Mouse (Mus musculus) erythroblast, embryonic 14.5 days (primary cell): ENCODE data around the gene Scnn1b. TPM values are rescaled to one million over a fixed set of nuclear protein-coding genes. Genes with fewer than 3 reads are reported as not detected.

Experiments used
- H3K27me3 ChIP-seq: 2 replicates; pipeline ENCODE4 v1.6.1; 2012; ENCODE audit warnings: inconsistent platforms; ENCODE audit not compliant: control insufficient read depth
- H3K36me3 ChIP-seq: 2 replicates; pipeline ENCODE4 v1.6.1; 2012; ENCODE audit warnings: mild to moderate bottlenecking, inconsistent platforms; ENCODE audit not compliant: control insufficient read depth
- H3K4me1 ChIP-seq: 2 replicates; pipeline ENCODE4 v1.6.1; 2012; ENCODE audit warnings: inconsistent platforms; ENCODE audit not compliant: control insufficient read depth
- H3K4me3 ChIP-seq: replicated peaks from 2 replicates; pipeline ENCODE3; 2012; ENCODE audit warnings: moderate library complexity, mild to moderate bottlenecking, inconsistent platforms
- H3K9me3 ChIP-seq: 2 replicates; pipeline ENCODE4 v1.6.1; 2012; ENCODE audit warnings: low read length, inconsistent platforms, mixed read lengths; ENCODE audit not compliant: control insufficient read depth
- GATA1 ChIP-seq: IDR thresholded peaks from 2 replicates; pipeline ENCODE4 v1.6.1; 2012; ENCODE audit warnings: low read length, inconsistent platforms, mixed read lengths
- TAL1 ChIP-seq: IDR thresholded peaks from 3 replicates; pipeline ENCODE4 v1.6.1; 2012; ENCODE audit warnings: low read length, inconsistent platforms, mixed read lengths
- polyA plus RNA-seq: library from polyadenylated mRNA; stranded (reverse); fragments of >175 nt; gene quantifications from 2 replicates; pipeline ENCODE4 v1.2.3, GENCODE M21; 2012

Scnn1b gene
- polyA plus RNA-seq, result not detected in 2 replicates

DNA sequence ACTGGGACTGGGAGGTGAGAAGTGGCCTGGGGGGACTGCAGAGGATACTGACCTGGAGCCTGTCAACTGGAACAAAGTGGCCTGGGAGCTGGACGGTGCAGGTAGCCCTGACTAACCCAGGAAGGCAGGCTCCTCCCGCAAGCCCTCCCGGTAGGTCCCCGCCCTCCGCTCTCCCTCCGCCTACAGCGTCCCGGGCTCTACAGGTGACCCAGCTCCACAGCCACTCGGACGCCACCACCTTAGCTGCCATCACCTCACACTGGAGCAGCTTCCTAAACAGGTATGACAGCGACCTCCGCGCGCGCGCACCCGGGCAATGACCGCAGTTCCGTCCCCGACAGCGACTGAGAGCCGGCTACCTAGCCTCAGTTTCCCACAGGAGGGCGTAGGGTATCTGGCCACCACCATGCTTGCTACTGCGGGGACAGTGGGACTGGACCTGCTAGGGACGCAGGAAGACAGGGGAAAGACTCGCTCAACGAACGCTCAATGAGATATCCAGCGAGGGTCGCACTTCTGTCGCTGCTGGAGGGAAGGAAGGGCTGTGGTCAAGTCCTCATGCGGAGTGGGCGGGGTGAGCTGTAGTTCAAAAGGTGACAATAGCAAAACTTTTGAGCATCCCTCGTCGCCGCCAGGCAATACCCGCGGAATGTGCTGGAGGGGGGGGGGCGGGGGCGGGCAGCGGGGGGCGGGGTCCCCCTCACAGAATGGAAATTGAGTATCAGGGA is at the start of gene Scnn1b:
Scnn1b (plus strand) TSS at position 181 of the 728 bp plus-strand sequence.
- no peak for TF ChIP-seq TAL1
- TF ChIP-seq GATA1, result no peak
- H3K4me3 ChIP-seq, result no peak within 1 kb of the TSS
- H3K27me3 ChIP-seq, result peaks cover 23% of the 10 kb centered on the region
- no peaks in the 10 kb centered on the region for H3K4me1 ChIP-seq
- H3K9me3 ChIP-seq, result no peaks in the 10 kb centered on the region; the same call in 1 of the 2 replicates
- H3K36me3 ChIP-seq, result no peaks in the 10 kb centered on the region

DNA sequence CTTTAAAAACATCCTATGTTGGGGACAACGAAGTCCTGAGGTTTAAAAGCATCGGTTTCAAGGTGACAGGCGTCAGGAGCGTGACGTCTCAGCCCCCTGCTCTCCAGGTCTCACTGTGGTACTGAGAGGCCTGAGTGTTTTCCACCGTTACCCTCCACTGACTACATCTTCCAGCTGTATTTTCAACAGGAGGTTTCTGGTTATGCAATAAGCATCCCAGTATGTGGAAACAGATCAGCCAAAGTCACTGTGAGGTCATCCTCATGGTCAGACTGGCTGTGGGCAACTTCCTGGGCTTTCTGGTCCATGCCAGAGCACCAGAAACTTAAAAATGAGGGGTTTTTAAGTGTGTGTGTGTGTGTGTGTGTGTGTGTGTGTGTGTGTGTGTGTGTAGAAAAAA is 43.2 kb upstream of the Scnn1b start:
- H3K4me3 ChIP-seq, result no peak overlapping the region
- TF ChIP-seq TAL1, result no peak
- no peak for TF ChIP-seq GATA1
- H3K9me3 ChIP-seq, result peaks cover 2% of the 10 kb centered on the region; the same call in 1 of the 2 replicates
- H3K4me1 ChIP-seq, result no peaks in the 10 kb centered on the region
- H3K27me3 ChIP-seq, result no peaks in the 10 kb centered on the region
- no peaks in the 10 kb centered on the region for H3K36me3 ChIP-seq

GRCm38 (mm10) chr7:121828481-121828880 is 36.4 kb upstream of the Scnn1b start:
- Histone ChIP-seq H3K4me1 (no peaks in the 10 kb centered on the region), H3K36me3 (no peaks in the 10 kb centered on the region), H3K9me3 (peaks cover 2% of the 10 kb centered on the region; the same call in 1 of the 2 replicates), H3K27me3 (no peaks in the 10 kb centered on the region), H3K4me3 (no peak overlapping the region)
- TF ChIP-seq GATA1, result no peak
- TF ChIP-seq TAL1, result no peak

DNA sequence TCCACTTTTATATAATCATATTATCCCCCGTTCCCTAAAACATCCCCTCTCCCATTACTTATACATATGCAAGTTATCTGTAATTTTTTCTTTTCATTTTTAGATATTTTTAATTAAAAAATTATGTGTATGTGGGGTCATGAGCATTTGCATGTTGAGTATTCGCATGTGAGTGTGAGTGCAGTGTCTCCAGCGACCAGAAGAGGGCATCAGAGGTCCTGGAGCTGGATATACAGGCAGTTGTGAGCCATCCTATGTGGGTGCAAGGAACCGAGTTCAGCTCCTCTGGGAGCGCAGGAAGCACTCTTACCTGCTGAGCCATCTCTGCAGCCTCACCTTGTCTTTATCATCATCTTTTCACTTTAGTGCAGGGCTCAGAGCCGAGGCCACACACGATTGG is 29.4 kb upstream of the Scnn1b start:
- no peaks in the 10 kb centered on the region for H3K36me3 ChIP-seq
- H3K4me3 ChIP-seq, result no peak overlapping the region
- no peaks in the 10 kb centered on the region for H3K27me3 ChIP-seq
- H3K4me1 ChIP-seq, result no peaks in the 10 kb centered on the region
- peaks cover 5% of the 10 kb centered on the region for H3K9me3 ChIP-seq
- TF ChIP-seq TAL1 (no peak), GATA1 (no peak)

- TF ChIP-seq TAL1, result no peak
- no peak for TF ChIP-seq GATA1
Measured at GRCm38 (mm10) chr7:121836827-121837226, 28.0 kb upstream of the Scnn1b start.

GRCm38 (mm10) chr7:121840810-121841209 is 24.0 kb upstream of the Scnn1b start:
- Histone ChIP-seq H3K36me3 (no peaks in the 10 kb centered on the region), H3K27me3 (no peaks in the 10 kb centered on the region), H3K4me1 (no peaks in the 10 kb centered on the region), H3K9me3 (peaks cover 1% of the 10 kb centered on the region), H3K4me3 (no peak overlapping the region)
- TF ChIP-seq TAL1 (no peak), GATA1 (no peak)

More at GRCm38 (mm10) chr7:121836827-121837226, 28.0 kb upstream of the Scnn1b start:
- Histone ChIP-seq H3K9me3 (peaks cover 5% of the 10 kb centered on the region), H3K36me3 (no peaks in the 10 kb centered on the region), H3K27me3 (no peaks in the 10 kb centered on the region), H3K4me1 (no peaks in the 10 kb centered on the region), H3K4me3 (no peak overlapping the region)

DNA sequence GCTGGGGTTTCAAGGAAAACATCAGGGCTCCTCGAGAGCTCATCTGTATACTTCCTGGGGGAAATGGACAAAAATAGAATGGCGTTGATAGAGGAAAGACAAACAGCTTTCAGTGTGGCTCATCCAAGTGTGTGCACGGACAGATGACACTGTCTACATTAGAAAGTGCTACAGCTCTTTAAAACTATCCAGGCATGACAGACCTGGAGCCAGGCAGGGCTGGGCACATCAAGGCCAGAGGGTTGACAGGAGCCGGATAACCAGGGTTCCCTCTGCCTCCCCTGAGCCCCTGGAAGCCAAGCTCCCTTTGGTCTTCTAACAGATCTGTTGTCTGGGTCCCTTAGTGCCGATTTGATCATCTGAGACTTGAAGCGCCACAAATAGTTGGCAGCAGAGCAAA is 22.6 kb upstream of the Scnn1b start:
- TF ChIP-seq GATA1, result no peak
- no peak for TF ChIP-seq TAL1
- Histone ChIP-seq H3K9me3 (no peaks in the 10 kb centered on the region), H3K36me3 (no peaks in the 10 kb centered on the region), H3K27me3 (no peaks in the 10 kb centered on the region), H3K4me3 (no peak overlapping the region), H3K4me1 (no peaks in the 10 kb centered on the region)

GRCm38 (mm10) chr7:121845964-121846363 is 18.9 kb upstream of the Scnn1b start:
- TF ChIP-seq TAL1 (no peak), GATA1 (no peak)
- Histone ChIP-seq H3K36me3 (no peaks in the 10 kb centered on the region), H3K4me1 (no peaks in the 10 kb centered on the region), H3K9me3 (no peaks in the 10 kb centered on the region), H3K27me3 (no peaks in the 10 kb centered on the region), H3K4me3 (no peak overlapping the region)

GRCm38 (mm10) chr7:121848537-121849168 is 16.2 kb upstream of the Scnn1b start:
- Histone ChIP-seq H3K27me3 (no peaks in the 10 kb centered on the region), H3K4me1 (no peaks in the 10 kb centered on the region), H3K9me3 (no peaks in the 10 kb centered on the region), H3K36me3 (no peaks in the 10 kb centered on the region), H3K4me3 (no peak overlapping the region)
- TF ChIP-seq GATA1 (no peak), TAL1 (no peak)
